Mouse (Mus musculus): ENCODE data around the gene Ppp1r8.

DNA sequence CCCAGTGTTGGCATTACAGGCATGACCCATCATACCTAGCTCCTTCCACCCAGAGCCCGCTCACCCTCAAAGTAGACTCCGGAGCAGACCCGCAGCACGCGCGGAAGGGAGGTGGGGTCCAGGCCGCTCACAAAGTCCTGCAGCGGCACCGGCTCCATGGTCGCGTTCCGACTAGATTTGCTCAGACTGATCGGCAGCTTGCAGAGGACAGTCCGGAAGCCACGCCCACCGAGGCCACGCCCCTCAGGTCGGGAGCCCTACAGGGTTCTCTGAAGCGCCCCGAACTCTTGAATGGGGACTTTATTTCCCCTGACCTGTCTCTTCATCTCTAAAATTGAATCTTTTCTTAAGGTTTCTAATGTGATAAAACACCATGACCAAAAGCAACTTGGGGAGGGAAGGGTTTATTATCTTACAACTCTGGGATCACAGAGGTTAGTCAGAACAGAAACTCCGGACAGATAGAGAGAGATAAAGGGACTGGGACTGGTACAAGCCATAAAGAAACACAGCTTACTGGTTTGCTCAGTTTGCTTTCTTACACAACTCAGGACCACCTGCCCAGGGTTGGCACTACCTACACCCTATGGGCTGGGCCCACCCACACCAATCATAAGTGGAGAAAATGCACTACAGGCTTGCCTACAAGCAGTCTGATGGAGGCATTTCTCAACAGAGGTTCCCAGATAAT is 46.6 kb downstream of the Ppp1r8 start, which contains the start of gene Themis2:
- TF ChIP-seq CTCF (IDR thresholded peaks at IDR 0.05; ENCODE audit: low read depth) (no peak), EP300 (IDR thresholded peaks at IDR 0.05; ENCODE audit: low read depth) (no peak)
